Mouse (Mus musculus): ENCODE data around the gene Pde9a. TPM values are rescaled to one million over a fixed set of nuclear protein-coding genes. Genes with fewer than 3 reads are reported as not detected.

Pde9a gene
- polyA plus RNA-seq, 2 experiments from 2014 or later = 1.4 TPM; not detected in 1

- no peak for ATAC-seq
Measured at GRCm38 (mm10) chr17:31470766-31471418, 84.9 kb downstream of the Pde9a start.

- no peak for ATAC-seq
Measured at GRCm38 (mm10) chr17:31474388-31474787, 88.4 kb downstream of the Pde9a start.

DNA sequence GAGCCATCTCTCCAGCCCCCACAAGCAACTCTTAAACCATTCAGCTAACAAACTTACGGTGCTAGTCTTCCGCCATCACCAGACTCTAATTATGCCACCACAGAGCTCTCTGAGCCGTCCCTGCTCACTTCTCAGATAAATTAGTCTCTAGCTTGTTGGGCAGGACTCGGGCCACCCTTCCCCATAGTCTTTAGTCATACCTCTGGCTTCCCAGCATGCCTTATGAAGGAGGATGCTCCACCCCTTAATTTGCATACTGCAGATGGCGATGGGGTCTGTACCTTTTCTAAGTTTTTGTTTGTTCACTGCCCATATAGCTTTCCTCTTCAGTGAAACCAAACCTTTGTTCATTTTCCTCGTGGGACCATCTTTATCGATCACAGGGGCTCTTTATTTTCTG lies 92.6 kb downstream of the Pde9a start:
- ATAC-seq = no peak

GRCm38 (mm10) chr17:31479108-31479844 lies 93.3 kb downstream of the Pde9a start:
- no peak for ATAC-seq

GRCm38 (mm10) chr17:31486616-31487198 lies 100.7 kb downstream of the Pde9a start:
- ATAC-seq = no peak

GRCm38 (mm10) chr17:31487433-31488060 lies 101.5 kb downstream of the Pde9a start:
- no peak for ATAC-seq

DNA sequence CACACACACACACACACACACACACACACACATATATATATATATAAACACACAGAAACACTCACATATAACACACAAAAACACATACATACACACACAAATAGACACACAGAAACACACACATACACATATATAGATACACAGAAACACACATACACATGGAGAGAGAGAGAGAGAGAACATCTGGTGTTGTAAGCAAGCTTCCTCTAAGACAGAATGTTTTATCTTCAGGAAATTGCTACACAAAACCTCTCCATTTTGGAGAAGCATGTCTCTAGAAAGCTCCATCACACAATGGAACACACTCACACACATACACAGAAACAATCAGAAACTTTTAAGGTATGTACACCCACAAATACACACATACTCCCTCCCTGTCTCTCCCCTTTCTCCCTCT lies 105.3 kb downstream of the Pde9a start:
- ATAC-seq = no peak

DNA sequence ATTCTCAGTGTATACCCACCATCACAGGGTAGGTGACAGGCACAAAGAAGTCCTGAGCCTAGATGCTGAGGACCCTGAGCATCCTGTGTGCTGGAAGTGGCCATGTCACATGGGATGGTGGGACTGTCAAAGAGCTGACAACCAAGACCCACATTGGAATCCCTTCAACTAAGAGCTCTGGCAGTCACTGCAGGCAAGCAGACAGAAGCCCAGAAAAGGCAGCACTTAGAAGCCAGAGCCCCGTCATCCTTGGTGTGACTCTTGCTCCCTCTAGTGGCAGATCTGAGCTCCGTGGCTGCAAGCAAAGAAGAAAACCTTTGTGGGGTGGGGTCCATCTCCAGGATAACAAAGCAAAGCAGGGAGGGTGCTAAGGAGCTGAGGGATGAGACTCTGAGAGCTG lies 106.4 kb downstream of the Pde9a start:
- ATAC-seq = no peak

- ATAC-seq = no peak
Measured at GRCm38 (mm10) chr17:31494989-31495388, 109.0 kb downstream of the Pde9a start.

GRCm38 (mm10) chr17:31497726-31498125 lies 111.7 kb downstream of the Pde9a start:
- no peak for ATAC-seq

GRCm38 (mm10) chr17:31499725-31500124 lies 113.7 kb downstream of the Pde9a start:
- no peak for ATAC-seq

- no peak for ATAC-seq
Measured at GRCm38 (mm10) chr17:31500416-31500815, 114.4 kb downstream of the Pde9a start.

GRCm38 (mm10) chr17:31500908-31501307 lies 114.9 kb downstream of the Pde9a start:
- ATAC-seq = no peak

DNA sequence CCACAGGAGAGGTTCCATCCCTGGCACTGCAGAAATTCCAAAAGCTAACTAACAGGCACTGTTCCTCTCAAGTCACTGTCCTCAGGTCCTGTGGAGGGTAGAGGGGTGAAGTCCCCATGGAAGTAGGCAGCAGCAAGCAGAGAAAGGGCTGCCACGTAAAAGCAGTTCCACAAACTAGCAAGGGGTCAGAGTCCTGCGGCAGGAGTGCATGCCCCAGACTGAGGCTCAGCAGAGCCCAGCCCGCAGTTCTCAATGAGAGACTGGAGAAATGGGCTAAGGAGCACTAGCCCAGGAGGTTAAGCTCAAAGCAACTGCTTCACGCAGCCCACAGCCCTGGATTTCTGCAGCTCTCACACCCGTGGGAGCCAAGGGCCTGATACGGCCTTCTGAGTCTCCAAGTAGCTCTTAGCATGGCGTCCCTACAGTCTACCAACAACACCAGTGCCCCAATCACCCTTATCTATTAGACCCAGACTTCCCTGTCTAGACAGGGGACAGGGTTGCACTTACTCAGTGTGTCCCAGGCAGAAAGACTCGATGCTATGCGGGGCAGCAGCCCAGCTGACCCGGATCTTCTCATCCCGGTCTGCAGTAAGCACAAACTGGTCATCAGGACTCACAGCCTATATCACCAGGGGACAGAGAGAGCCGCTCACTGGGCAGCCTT lies 116.4 kb downstream of the Pde9a start:
- ATAC-seq = no peak

DNA sequence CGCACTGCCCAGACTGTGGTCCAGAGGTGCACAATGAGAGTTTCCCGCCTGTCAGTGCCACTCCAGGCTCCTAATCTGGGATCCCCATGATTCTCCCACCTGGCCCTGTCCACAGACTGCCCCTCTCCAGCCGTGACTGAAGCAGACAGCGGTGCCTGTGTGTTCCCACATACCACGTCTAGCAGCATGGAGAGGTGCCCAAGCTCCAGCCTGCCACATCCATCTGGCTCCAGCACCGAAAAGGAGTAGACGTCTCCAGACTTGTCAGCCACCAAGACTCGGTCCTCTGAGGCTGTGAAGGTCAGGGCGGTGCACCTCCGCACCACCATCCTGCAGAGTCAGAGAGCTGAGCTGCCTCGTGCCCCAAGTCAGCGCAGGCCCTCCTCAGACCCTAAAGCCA lies 117.3 kb downstream of the Pde9a start:
- no peak for ATAC-seq

- no peak for ATAC-seq
Measured at GRCm38 (mm10) chr17:31503936-31504335, 117.9 kb downstream of the Pde9a start.

DNA sequence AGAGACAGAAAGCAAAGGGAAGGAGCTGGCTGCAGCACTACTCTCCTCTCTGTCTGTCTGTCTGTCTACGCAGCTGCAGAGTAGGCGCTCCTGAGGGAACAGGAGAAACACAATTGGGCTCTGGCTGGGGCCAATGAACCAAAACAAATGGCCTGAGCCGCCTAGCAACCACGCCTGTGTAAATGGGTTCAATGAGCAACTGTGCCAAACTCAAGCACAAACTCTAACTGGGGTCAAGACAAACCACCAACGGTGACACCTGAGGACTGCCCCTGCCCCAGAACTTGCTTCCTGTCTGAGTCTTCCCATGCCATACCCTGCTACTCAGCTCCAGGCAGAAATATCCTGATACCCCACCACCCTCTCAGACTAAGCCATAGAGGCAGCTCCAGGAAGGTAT lies 119.0 kb downstream of the Pde9a start:
- ATAC-seq = no peak

- no peak for ATAC-seq
Measured at GRCm38 (mm10) chr17:31506282-31506681, 120.3 kb downstream of the Pde9a start.

- no peak for ATAC-seq
Measured at GRCm38 (mm10) chr17:31510944-31511343, 124.9 kb downstream of the Pde9a start.

GRCm38 (mm10) chr17:31511792-31512495 lies 125.9 kb downstream of the Pde9a start:
- peak; percentile 89 for ATAC-seq

DNA sequence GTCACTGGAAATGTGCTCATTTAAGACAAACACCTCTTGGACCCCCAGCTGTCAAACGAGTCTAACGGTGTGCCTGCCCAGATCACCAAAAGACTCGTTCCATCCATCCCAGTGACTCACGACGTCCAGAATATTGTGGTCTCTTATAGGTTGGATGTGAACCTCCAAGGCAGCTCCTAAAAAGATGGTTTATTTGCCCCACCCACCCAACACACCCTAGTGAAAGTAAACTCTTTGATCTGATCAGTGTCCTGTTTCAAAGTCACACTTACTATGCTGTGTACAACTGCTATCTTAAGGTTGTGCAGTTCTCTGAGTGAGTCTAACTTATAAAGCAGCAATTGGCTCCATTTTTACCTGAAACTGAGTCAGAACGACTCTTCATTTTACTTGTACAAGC lies 126.6 kb downstream of the Pde9a start:
- peak; percentile 9 for ATAC-seq

DNA sequence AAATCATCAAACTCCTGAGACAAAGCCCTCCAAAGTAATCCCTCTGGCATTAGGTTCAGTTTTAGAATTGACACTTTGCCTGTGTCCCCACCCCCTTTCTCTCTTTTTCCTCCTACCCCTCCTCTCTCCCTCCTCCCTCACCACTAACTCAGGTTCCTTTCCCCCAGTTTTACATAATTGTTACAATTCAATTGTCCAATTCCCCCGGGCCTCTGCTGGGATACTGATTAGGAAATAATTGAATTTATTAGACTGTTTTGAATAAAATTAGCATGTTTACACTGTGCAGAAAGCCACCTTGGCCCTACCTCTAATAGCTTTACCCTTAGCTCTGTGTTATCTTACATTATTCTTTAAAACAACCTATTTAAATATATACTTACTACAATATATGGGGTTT lies 128.7 kb downstream of the Pde9a start:
- no peak for ATAC-seq
